Mouse (Mus musculus): ENCODE results near the gene Lars2.

The Lars2 gene

DNA sequence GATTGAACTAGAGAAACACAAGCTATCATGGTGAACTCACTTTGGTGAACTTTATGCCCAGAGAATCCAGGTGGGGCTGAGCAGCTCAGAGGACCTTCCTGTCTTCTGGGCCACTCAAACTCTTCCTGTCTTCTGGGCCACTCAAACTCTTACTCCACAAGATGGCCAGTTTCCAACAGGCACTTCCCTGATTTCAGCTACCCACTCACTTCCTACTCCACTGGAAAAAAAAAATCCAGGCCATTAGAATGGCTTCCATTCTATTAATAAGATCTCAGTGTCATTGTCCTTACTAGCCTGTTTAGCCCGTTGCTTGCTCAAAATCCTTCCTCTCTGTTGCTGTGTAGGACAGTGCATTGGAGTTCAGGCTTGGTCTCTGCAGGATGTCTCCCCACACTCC is 108.8 kb downstream of the Lars2 start:
- in situ Hi-C loops (cut with MboI, MseI): no loop called here

DNA sequence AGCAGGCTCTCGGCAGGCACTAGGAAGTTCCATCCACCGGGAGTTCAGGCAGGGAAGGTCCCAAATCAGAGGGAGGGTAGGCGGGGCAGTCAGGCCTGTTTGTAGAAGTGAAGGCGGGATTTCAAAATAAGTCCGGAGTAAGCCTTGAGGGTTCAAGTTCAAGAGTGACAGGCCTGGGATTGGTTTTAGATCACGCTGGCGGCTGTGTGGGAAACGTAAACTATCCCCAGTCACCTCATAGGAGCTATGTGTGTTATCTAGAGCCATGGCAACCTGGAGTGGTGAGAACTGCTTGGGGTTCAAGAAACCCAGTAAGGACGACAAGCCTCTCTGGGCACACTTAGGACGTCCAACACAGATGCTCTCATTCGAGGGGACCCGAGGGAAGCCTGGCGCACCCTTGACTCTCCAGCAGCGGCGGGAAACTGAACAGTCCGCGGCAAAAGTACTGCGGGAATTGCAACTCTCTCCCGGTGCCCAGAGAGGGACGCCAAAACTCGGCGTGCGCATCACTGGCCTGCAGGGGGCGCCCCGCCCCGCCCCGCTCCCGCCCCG is 111.4 kb downstream of the Lars2 start:
- in situ Hi-C loops (cut with MboI, MseI): no loop called here

DNA sequence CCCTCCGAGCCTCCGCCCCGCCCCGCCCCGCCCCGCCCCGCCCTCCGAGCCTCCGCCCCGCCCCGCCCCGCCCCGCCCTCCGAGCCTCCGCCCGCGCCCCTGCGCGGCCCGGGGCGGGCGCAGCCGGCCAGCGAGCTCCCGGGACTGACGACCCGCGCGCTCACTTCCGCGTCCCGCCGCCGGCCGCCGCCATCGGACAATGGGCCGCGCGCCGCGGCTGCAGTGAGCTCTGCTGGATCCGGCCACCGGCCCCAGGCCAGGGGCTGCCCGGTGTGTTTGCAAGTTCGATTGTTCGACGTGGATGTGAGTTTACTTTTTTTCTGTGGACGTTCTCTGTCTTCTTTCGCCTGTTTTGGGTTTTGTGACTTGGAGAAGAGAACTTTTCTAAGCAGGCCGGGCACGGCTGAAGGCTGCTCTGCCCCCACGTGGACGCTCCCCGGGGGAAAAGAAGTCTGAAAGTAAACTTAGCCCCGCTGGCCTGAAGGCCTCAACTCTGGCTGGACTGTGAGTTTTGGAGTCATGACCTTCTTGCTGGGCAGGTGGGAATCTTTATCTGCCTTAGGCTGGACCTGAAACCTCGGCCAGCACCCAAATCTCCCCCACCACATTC is 112.0 kb downstream of the Lars2 start, which contains the start of gene Limd1:
TSS of gene Limd1 (plus strand) at position 121 of the 610 bp plus-strand sequence.
- in situ Hi-C loops (cut with MboI, MseI): no loop called here

DNA sequence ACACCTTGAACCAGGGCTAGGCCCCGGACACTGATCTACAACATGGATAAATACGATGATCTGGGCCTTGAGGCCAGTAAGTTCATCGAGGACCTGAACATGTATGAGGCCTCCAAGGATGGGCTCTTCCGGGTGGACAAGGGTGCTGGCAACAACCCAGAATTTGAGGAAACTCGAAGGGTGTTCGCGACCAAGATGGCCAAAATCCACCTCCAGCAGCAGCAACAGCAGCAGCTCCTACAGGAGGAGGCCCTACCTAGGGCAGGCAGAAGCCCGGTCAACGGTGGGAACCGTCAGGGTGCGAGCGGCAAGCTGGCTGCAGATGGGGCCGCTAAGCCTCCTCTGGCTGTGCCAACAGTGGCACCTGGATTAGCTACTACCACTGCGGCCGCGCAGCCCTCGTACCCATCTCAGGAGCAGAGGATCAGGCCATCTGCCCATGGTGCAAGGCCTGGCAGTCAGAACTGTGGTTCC is 112.5 kb downstream of the Lars2 start:
- in situ Hi-C loops (cut with MboI, MseI): no loop called here

DNA sequence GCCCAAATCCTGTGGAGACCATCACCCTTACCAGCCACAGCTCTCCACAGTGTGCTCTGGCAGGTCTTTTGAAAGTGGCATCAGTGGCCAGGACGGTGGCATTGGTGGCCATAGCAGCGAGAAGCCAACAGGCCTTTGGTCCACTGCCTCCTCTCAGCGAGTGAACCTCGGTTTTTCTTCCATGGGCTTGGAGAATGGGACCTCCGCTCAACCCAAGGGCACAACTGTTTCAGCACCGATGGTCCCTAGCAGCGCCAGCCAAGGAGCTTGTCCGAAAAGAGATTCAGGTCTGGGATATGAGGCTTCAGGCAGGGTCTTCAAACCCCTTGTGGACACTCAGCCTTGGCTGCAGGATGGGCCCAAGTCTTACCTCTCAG is 113.1 kb downstream of the Lars2 start:
- in situ Hi-C loops (cut with MboI, MseI): no loop called here

DNA sequence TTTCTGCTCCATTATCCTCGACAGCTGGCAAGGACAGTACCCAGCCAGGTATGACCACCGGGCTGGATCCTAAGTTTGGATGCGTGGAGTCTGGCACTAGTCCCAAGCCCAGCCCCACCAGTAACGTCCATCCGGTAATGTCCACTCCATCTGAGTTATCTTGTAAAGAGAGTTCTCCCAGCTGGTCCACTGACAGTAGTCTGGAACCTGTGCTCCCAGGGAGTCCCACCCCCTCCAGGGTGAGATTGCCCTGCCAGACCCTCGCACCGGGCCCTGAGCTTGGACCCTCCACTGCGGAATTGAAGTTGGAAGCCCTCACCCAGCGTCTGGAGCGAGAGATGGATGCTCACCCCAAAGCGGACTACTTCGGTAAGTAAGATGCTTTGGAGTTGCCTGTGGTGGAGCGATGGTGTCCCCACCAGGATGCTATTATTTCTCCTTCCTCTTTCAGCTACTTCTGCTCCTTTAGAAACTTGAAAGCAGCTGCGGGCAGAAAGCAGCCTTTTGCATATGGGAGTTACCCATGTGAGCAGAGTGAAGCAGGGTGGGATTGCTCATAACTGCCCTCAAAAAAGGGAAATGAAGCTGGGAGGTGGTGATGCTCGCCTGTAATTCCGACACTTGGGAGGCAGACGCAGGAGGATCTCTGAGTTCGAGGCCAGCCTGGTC is 113.7 kb downstream of the Lars2 start:
- in situ Hi-C loops (cut with MboI, MseI): no loop called here

DNA sequence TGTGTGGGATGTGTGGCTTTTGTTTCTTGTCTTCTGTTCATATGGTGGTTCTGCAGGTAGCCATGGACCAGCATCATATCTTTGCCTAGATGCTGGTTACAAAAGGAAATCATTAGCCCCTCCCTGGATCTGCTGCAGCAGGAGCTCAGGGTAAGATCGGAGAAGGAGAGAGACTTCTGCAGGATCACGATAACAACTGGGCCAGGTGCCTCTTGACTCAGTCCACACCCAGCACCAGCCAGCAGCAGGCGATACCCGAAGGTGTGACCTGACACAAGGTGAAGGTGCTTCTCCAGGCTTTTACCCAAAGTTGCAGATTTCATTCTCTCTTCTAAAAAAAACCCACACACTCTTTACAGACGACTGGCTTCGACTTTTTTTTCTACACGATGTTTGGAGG is 114.4 kb downstream of the Lars2 start:
- in situ Hi-C loops (cut with MboI, MseI): no loop called here

DNA sequence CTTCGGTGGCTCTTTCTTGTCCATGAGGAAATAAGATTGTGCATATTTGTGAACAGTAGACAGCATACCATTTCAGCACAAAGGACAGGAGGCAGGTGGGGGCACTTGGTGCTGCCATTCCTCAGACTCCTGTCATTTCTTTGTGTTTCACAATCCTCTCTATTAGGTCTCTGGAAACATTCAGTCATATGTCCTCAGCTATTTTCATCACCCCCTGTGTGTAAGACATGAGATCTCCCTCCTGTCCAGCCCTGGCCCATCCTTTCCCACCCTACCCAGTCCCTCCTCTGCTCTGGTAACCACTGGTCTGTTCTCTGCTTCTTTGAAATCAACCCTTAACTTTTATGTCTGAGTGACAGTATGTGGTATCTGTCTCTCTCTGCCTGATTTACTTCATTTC is 116.9 kb downstream of the Lars2 start:
- in situ Hi-C loops (cut with MboI, MseI): no loop called here

DNA sequence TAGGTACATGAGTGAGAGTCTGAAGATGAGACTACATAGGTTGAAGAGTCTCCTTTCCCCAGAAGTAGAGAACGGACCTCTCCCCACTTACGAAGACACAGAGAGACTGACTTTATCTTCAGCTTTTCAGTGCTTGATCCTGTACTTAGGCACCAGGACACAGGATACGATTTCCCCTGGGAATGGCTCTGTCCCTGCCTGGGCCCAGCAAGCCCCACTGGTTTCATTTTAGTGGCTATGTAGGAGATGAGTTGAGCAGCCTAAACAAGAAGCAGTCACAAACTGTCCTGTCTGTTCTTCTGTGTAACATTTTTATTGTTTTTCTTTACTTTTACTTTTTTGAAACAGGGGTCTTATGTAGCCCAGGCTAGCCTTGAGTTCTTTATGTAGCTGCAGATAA is 118.1 kb downstream of the Lars2 start:
- in situ Hi-C loops (cut with MboI, MseI): no loop called here

DNA sequence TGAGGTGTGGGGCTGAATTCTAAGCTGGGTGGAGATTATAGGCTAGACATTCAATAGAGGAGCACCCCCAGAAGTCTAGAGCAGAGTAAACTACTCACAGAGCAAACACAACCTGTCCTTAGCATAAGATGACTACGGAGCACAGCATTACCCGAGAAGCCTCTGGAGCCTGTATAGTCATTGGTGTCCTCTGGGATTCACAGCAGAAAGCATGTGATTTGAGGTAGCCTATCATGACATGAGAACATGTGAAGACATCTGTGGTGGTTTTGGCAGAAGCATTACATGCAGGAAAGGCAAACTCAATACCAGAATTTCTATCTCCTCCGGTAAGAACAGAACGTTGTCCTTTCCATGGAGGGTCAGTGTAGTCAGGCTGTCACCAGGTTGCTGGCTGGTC is 118.8 kb downstream of the Lars2 start:
- in situ Hi-C loops (cut with MboI, MseI): no loop called here

DNA sequence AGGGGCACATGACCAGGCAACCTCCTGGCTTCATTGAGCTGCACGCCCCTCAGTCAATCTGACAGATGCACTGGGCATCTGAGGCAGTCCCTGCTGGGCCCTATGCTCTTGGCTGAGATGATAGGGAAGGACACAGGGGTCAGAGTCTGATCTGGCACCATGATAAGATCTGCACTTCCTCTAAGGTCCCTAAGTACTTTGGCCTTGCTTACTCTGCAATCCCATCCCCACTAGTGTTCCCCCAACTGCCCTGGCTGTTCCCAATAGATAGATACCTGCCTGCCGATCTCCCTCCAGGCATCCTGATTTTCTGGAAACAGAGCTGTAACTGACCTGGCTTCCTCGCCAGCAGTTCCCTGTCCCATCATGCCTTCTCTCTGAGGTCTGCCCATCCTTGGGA is 119.9 kb downstream of the Lars2 start:
- in situ Hi-C loops (cut with MboI, MseI): no loop called here

DNA sequence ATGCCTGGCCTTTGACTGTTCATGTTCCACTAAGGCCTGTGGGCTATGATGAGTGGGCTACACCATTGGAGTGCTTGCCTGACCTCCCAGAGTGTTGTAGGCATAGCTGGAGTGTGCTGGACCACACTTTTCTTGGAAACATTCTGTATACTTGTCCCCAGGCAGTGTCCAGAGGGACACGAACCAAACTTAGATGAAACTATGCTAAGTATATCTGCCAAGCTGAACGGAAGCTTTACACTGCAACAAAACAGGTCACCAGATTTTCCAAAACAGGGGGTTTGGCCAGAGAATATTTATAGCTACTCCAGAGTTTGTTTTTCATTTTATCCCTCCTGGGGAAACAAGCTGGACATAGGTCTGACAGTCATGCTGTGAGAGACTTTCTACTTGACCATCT is 122.3 kb downstream of the Lars2 start:
- in situ Hi-C loops (cut with MboI, MseI): no loop called here

DNA sequence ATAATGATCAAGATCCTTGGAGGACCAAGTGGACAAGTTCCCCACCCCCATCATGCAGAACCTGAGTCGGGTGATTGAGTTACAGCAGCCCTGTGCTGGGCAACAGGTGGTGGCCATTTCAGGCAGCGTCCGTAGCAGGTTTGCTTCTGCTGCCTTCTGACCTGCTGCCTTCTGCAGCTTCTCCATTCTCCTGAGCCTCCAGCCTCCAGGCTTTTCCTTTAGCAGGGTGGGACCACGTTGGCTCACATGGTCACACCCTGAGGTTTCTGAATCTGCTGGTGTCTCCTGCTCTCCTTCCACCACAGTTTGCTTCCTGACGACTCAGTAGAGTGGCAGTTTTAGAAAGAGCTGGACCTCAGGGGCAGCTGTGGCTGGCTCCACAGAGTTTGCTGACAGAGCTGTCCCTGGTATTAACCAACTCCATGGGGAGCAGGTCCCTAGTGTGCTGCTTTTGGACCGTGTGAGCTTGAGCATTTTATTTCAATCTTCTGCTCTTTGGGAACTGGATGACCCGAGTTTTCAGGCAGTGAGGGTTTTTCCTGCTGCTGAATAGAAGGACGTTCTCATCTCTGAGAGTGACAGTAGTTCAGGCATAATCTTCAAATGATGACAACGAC is 123.1 kb downstream of the Lars2 start:
- in situ Hi-C loops (cut with MboI, MseI): no loop called here

DNA sequence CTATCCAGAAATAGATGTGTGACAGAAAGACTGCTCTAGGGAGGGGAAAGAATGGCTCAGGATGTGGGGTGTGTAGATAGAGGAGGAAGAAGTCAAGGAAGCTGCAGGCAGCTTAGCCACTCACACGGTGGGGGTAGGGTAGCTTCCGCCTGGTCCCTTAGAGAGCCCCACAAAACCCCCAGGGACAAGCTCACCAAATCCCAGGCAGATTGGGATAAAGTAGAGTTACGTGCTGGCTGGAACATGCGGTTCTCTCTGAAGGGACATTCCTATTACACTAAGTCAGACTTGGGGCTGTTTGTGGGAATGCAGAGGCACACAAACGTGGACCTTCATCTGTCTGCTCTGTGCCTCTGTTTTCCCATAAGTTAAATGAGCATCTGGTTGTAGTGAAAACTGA is 124.2 kb downstream of the Lars2 start:
- in situ Hi-C loops (cut with MboI, MseI): no loop called here

DNA sequence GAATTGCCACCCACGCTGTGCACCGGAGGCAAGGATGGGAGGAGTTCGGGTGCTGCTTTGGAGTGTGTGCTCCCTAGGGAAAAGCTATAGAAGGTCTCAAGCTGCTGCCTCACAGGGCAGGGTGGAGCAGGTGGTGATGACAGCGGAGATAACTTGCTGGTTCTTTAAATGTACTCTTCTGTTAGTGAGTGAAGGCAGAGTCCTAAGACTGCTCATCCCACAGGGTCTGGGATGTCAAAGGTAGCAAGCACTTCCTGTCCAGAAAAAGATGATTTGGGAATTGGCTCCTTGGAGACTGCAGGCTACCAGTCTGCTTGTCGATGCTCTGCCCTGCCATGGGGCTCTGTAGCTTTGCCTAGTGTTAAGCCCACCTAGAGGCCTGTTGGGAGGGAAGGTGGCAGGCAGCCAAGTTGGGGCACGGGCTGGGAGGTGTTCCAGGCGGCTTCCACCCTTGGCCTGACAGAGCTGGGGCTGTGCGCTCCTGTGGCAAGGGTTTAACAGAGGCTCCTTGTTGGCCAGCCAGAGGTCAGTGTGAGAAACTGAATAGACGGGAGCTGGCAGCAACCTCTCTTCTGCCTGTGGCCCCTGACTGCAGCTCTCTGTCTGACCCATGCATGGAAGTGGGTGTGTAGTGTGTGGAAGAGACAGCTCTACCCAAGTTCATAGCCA is 125.3 kb downstream of the Lars2 start:
- in situ Hi-C loops (cut with MboI, MseI): no loop called here

DNA sequence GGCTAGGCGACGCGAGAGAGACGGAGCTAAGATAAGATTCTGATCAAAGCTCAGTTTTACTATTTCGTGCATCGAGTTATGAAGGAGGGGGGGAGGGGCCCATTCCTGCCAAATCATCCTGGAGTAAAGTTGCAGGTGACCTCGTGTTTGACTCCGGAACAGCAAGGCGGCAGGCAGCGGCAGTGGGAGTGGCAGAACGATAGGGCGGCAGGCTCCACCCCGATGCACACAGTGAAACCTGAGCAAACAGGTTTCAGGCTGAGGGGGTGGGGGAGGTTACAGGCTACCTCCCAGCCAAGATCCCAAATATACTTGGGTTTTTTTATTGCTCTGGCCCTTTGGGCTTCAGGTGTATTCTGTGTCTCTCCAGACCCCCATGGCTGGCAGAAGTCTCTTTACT is 129.9 kb downstream of the Lars2 start:
- in situ Hi-C loops (cut with MboI, MseI): no loop called here

DNA sequence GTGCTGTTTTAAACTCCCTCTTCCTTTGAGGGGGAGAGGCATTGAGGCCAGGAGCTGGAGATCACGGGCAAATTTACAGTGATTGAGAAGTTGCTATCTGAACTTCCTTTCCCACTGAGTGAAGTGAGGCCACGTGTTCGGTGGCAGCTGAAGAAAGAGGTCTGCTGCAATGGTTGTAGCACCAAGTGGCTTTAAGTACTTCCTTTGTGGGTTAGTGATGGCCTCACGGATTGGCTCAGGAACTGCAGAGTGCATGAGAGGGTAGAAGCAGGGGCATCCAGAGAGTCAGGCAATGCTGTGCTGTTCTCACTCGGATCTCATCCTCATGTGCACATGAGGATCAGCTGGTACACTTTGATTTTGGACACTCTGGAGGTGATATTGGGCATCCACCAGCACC is 131.2 kb downstream of the Lars2 start:
- in situ Hi-C loops (cut with MboI, MseI): no loop called here

DNA sequence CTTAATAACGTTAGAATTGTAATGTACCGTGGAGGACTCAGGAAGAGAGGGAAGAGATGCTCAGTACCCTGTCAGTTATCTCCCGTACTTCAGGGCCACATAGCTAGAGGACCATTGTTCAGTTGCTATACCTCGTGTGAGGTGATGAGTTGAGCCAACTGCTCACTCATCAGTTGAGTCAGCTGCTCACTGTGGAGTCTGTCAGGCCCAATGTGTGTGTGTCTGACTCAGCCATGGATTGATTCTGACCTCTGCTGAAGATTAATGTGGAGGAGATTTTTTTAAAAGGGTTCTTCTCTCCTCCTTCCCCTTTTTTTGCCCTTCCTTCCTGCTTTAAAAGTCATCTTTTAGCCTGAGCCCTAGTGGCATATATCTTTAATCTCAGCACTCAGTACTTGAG is 133.8 kb downstream of the Lars2 start:
- in situ Hi-C loops (cut with MboI, MseI): no loop called here

DNA sequence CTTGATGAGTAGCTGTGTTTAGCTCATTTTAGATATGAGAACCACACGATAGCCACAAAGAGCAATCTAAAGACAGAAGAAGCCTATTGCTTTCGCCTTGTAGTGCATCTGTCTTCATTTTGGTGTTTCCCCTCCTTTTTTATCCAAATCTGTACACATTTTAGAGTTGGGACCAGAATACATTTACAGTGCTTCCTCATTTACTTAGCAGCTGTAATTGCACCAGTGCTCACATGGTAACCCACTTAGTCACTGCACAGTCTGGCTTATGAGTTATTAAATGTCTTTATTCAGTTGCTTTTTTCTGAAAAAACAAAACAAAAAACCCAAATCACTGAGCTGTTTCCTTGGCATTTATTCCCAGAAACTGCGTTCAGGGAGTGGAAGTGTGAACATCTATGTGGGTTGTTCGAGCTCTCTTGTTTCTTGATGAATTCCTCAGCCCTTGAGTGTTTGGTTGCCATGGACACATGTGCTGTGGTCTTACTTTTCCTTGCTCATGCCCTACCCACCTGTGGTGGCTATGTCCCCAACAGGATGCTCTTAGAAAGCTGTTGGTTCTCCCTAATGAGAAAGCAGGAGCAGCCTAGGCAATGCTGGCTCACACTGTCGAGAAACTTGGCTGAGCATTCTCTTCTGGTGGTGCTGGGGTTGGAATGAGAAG is 136.6 kb downstream of the Lars2 start:
- in situ Hi-C loops (cut with MboI, MseI): no loop called here

DNA sequence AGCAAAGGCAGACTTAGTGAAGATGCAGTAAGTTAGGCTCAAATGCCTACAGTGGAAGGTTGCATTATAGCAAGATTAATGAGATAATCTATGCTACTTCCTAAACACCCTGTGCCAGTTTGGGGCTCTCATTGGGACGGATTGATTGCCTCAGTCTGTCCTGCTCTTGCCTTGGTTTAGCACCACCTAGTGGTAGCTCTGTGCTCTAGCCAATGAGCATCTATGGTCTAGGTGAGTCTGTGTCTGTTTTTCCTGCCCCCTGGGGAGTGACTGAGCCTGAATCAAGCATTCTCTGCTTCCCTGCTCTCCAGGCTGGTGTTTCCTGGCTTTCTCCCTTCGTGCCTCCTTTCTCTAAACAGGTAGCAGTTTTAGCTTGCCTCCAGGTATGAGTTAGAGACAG is 137.6 kb downstream of the Lars2 start:
- in situ Hi-C loops (cut with MboI, MseI): no loop called here

DNA sequence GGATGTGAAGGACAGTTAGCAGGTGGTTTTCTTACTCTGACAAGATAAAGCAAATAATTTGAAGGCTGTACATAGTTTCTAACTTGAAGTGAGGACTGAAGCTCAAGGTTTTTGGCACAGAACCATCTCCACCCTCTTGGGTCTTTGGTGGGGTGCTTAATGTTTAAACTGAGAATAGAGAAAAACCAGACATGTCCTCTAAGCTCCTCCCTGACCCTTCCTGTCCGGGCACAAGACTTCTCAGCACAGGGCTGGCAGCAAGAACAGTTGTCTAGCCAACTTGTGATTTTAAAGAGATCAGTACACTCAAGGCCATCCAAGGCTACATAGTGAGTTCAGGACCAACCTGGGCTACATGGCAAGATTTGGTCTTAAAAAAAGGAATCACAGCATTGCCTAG is 138.9 kb downstream of the Lars2 start:
- in situ Hi-C loops (cut with MboI, MseI): no loop called here

All from T-helper 1 cell (primary cell).